Mouse (Mus musculus): Measurements from ENCODE around the gene Wdr86.
"Not testable (repeated sequence)": the region's sequence is repeated elsewhere in the genome, so short reads cannot be mapped to it uniquely, and the experiment has no call there.

The Wdr86 gene

DNA sequence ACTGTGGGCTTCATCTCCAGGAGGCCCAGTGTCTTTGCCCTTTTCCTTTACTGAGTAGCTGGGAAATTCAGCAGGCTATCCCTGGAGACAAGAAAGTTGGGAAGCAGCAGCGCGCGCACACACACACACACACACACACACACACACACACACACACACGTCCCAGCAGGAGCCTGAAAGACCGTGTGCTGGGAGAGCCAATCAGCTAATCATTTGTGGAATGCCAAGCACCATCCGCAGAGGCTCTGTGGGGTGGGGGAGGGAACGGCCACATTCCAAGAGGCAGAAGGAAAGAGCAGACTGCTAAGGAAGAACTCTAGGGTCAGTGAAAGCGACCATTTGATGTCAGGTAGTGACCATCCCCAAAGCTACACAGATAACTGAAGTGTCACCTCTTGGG lies 2.6 kb upstream of the Wdr86 start:
- DNase-seq (ENCODE audit: low read depth, low spot score): peak; percentile 80

DNA sequence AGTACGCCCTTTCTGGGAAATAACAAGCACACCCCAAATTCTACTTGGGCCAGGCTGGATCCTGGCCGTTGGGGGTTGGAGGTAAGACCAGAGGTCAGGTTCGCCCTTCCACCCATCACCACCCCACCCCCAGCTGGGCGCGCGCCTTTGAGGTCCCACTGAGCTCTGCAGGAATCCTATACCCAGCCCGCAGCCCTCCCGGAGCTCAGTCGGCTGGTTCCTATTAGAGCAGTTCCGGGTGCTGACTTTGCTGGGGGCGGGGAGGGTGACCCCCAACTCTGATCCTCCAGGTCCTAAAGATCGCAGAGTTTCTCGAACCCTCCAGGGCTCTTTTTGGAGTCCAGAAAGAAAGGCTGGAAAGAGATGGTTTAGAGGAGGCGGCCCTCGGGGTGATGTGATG lies 459 bp upstream of the Wdr86 start:
- no peak for DNase-seq (ENCODE audit: low read depth, low spot score)

DNA sequence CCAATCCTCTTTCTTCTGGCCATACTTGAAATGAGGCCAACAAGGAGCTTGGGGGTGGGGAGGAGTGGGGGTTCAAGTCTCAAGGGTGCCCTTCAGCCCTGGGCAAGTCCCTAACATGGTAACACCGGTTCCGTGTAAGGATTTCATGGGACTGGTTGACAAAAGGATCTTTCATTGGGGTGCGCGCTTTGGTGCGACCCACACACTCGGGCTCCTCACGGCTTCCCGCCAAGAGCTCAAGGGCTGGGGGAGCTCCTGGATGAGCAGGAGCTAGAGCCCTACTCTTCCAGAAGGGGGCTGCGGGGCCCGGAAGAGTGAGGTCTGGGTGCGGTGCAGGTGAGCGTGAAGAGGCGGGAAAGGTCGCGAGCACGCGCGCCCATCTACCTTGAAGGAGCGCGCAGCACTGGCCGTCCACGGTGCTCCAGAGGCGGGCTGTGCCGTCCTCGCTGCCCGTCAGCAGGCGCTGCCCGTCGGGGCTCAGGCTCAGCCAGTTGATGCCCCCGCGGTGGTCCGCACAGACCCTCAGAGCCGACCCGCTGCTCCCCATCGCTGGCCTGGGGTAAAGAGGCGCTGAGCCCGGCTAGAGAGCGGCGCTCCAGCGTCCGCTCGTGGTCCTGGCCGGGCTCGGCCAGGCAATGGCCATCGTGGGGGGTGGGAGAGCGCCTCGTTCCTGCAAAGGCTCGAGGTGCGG lies 585 bp downstream of the Wdr86 start:
- no peak for DNase-seq (ENCODE audit: low read depth, low spot score)

DNA sequence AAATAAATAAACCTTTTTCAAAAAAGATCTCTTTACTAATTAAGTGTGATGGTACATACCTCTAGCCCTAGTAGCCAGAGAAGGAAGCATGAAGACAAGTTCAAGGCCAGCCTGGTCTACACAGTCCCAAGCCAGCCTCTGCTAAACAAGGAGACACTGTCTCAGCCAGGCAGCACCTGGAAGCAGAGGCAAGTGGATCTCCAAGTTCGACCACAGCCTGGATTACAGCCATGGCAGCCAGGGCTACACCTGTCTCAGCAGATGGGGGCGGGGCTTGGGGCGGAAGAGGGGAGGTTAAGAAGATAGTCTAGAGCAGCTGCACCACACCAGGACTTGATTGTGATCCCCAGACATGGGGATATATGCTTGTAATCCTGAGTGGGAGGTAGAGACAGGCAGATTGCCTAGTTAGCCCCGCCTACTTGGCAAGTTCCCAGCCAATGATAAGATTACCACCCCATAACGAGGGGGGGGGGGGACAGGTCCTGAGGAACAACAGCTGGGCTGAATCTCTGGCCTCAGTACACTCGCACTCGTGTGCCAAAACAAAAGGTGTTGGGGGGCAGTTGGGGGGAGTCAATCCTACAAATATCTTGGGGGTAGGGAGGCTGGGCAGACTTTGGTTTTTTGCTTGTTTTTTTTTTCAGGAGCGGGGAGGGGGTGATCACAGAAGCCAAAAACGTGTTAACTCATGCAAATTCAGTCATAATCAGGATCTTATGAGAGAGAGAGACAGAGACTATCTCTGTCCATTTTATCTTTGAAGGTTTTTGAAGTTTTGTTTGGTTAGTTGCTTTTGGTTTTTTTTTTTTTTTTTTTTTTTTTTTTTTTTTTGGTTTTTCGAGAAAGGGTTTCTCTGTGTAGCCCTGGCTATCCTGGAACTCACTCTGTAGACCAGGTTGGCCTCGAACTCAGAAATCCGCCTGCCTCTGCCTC lies 3.4 kb downstream of the Wdr86 start:
- no peak for DNase-seq (ENCODE audit: low read depth, low spot score)

DNA sequence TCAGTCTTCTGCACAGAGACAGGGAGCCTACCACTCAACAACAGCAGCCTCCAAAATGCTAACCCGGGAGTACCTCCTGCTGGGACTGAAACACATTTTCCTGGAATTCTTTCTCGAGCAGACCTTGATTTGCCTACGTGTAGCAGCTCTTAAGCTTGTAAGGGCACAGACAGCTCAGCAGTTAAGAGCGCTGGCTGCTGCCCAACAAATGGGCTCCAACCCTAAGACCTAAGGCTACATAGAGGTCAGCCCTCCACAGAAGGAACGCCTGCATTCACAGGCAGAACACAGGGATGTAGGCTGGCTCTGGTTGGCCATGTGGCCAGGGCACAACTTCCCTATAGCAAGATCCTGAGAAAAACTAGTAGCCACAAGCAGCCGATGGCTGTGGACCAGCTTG lies 4.6 kb downstream of the Wdr86 start:
- DNase-seq (ENCODE audit: low read depth, low spot score): no peak

DNA sequence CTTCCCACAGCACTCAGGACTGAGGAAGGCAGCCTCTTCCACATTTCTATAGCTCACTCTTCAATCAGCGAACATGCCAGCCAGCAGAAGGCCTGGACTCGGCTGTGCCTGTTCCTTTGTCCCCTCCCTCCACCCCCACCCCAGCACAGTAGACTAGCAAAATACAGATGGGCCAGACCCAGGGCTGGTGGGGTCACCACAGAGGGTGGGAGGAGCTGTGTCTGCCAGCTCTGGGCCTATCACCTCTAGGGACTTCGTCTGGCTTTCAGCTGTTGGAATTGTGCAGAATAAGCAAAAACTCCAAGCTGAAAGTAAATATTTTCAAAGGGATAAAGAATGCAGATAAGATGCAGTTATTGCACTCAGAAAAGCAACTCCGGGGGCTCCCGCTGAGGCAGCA lies 5.7 kb downstream of the Wdr86 start:
- DNase-seq (ENCODE audit: low read depth, low spot score): no peak

DNA sequence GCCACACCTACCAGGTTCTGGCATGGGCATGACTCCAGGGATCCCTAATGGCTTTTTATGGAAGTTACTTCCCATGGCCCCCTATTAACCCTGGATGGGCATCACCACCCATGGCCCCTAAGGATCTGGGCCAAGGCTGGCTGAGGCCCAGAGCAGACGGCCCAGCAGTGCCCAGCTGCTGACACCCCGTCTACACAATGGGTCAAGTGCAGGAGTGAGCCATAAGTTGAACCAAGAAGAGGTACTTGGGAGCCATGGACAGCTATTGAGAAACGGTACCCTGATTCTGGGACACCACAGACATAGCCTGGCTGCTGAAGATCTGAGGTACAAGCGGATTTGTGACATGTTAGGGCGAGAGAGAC lies 6.3 kb downstream of the Wdr86 start:
- DNase-seq (ENCODE audit: low read depth, low spot score): no peak

DNA sequence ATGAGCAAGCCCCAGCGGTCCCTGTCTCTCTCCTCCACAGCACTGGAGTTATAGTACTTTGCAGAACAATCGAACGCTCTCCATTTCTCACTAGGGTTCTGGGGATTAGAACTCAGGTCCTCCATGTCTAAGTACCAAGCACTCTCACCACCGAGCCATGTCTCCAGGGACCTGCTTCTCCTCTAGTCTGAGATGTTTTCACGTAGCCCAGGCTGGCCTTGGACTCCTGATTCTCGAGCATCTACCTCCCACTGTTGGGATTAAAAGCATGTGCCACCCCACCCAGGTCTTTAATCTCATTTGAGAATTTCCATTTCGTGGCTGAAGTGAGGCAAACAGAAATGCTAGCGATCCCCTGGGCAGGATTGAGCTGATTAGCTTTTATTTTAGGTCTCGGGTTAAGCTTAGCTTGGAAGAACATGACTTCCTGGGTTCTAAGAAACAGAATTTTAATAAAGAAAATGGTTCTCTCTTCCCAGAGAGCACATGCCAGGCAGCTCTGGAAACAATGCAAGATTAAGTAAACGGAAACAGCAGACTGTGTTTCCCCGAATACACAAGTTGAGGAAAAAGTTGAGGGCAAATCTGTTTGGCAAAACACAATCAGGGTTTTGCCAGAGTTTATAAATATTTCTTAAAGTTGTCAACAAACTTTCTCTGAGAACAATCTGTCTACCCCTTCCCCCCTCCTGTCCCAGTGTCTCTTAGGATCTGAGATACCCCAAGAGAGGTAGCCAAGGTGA lies 6.8 kb downstream of the Wdr86 start:
- DNase-seq (ENCODE audit: low read depth, low spot score): no peak

DNA sequence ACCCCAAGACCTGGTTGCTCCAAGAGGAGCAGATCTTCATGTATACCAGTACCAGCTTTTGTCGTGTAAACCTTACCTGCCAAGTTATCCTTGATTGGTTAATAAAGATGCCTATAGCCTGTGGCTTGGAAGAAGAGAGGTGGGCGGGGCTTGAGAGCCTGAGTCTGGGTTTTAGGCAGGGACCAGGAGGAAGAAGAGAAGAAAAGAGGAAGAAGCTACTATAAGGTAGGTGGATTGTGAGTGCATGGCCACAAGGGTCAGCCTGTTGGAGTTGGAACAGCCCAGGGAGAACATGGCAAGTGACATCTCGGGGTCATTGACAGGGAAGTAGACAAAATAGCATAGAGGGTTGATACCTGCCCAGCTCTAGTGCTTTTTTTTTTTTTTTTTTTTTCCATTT lies 10.7 kb downstream of the Wdr86 start:
- no peak for DNase-seq (ENCODE audit: low read depth, low spot score)

DNA sequence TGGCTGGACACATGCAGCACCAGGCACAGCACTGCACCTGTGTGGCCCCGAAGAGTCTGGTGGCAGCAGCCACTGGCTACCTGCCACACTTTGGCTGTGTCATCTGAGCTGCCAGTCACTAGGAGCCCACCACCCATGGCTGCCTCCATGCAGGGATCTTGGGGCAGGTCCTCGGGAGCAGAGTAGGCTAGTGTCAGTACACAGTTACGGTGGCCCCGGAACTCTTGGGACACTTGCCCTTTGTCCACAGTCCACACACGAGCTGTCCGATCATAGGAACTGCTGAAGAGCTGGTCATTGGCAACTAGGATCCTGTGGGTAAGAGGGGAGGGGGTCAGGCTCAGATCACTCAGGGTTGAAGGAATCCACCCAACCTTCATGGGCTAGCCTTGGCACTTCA lies 12.5 kb downstream of the Wdr86 start:
- DNase-seq (ENCODE audit: low read depth, low spot score): no peak

DNA sequence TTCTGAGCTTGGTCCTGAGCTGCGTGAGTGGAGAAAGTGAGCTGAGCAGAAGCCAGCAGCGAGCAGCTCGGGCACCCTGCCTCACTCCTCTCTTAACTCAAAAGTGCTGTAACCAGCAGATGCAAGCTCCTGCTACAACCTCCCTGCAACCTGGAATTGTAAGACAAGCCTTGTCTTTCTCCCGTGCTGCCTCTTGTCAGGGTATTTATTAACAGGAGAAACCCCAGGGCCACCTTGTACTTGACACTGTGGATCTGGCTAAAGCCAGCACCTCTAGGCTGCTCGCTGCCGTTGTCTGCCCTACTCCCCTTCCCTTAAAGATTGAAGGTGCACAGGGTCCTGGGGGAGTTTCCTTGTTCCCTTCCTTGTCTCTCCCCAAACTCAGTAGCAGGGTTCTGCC lies 16.5 kb downstream of the Wdr86 start:
- DNase-seq (ENCODE audit: low read depth, low spot score): no peak

DNA sequence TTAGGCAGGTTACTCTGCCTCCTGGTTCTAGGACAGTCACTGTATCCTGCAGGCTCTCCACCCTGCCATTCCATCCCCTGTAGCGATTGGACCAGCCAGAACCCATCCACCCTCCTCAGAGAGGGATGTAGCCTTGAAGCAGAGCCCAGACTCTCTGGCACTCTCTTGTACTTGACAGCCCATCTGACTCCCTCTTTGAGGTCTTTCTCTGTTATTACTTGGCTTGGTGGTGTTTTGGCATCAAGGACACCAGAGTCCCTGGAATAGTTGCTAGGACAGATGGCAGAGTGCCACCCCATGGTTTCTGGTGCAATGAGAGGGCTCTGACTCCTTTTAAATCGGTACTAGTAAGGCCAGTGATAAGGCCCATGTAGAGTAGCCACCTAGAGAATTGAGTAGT lies 17.3 kb downstream of the Wdr86 start:
- no peak for DNase-seq (ENCODE audit: low read depth, low spot score)

DNA sequence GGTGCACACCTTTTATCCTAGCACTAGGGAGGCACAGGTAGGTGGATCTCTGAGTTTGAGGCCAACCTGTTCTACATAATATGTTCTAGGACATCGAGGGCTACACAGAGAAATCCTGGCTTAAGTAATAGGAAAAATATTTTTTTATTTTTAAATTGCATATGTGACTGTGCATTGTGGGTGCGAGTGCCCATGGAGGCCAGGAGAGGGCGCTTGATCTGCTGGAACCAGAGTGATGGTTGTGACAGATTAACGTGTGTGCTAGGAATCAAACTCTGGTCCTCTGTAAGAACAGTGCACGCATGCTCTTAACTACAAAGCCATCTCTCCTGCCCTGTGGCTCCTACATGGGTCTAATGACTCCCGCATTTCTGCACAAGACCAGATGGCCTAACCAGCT lies 18.9 kb downstream of the Wdr86 start:
- no peak for DNase-seq (ENCODE audit: low read depth, low spot score)

DNA sequence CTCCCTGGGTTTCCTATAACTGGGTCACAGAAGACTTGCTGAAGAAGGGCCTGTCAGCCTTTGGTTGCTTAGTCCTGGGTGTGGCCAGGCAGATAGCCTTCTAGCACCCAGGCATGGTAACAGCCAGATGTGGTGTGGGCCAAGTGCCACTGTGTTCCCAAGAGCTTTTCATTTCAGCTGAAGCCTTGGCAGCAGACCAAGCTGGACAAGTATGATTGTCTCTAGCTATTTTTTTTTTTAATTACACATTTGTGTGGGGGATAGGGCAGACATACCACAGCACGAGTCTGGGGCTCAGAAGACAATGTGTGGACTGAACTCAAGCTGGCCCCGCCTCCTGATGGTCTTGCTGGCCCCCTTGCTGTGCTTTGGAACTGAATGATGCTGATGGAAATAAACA lies 20.6 kb downstream of the Wdr86 start:
- no peak for DNase-seq (ENCODE audit: low read depth, low spot score)

DNA sequence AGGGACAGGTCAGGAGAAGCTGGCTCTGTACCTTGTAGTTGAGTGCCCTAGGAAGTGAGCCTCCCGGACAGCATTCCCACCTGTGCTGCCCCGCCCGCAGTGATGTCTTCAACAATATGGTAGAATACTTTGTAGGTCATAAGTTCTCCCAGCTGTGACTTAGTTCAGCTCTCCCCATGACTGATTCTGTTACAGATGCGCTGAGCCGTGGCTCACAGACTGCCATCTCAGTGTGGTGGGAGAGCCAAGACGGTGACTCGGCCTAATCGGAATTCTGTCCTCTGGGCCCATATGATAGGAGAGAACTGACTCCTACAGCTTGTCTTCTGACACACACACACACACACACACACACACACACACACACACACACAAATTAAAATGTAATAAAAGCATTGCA lies 25.9 kb downstream of the Wdr86 start:
- no peak for DNase-seq (ENCODE audit: low read depth, low spot score)

DNA sequence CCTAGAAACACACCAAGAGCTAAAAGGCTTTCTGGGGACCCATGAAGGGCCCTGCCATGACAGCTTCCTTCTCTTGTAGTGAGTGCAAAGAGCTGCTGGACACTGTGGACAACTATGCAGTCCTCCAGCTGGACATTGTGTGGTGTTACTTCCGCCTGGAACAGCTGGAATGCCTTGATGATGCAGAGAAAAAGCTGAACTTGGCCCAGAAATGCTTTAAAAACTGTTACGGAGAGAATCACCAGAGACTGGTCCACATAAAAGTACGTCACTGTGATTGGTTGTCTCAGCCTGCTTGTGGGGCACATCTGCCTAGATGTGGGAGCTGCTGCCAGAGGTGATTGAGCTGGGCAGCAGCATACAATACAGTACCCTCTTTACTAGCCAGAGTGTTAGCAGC lies 29.3 kb downstream of the Wdr86 start:
- no peak for DNase-seq (ENCODE audit: low read depth, low spot score)

DNA sequence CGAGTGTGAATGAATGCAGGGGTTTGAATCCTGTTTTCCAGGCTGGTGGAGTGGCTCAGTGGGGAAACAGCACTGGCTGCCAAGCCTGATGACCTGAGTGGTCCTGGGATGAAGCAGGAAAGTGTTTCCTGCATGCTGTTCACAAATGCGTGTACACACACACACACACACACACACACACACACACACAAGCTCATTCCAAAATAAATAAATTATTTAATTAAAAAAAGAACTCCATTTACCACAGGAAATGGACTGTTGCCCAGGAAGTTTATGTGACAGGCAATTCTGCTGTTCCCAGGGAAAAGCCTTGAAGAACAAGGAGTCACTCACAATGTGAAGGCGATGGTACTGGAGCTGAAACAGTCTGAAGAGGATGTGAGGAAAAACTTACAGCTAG lies 33.8 kb downstream of the Wdr86 start:
- no peak for DNase-seq (ENCODE audit: low read depth, low spot score)

DNA sequence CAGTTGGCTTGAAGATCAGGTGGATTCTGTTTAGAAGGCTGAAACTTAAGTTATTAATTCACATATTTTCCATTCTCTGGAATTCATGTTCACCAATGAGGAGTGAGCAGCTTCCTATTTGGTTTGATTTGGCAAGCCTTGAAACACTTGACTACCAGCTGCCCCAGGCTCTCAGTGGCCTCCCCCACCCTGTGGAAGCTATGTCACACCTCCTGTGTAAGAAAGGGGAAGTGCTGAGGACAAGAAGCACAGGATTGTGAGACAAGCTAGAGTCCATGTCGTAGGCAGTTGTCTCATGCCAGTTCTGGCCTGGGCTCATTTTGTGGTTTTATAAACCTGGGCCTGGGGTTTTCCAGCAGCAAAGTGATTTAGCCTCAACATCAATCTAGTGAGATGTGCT lies 42.8 kb downstream of the Wdr86 start:
- no peak for DNase-seq (ENCODE audit: low read depth, low spot score)

DNA sequence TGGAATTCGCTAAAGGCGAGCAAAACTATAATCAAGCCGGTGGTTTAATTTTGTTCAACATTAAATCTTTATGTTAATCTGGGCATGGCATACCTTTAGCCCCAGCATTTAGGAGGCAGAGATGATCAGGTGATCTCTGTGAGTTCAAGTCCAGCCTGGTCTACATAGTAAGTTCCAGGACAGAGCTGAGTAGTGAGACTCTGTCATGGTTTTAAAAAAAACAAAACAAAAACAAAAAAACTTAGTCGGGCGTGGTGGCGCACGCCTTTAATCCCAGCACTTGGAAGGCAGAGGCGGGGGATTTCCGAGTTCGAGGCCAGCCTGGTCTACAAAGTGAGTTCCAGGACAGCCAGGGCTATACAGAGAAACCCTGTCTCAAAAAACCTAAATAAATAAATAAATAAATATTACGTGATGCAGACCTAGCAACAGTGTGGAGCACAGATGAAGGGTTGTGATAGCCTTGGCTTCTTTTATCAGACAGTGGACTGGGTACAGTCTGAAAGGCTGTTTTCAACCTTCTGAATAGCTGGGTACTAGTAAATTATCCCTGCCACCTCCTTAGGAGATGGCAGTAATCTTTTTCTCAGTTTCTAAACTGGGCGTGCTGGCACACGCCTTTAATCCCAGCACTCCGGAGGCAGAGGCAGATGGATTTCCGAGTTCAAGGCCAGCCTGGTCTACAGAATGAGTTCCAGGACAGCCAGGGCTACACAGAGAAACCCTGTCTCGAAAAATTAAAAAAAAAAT lies 43.7 kb downstream of the Wdr86 start:
- DNase-seq (ENCODE audit: low read depth, low spot score): not testable (repeated sequence)

DNA sequence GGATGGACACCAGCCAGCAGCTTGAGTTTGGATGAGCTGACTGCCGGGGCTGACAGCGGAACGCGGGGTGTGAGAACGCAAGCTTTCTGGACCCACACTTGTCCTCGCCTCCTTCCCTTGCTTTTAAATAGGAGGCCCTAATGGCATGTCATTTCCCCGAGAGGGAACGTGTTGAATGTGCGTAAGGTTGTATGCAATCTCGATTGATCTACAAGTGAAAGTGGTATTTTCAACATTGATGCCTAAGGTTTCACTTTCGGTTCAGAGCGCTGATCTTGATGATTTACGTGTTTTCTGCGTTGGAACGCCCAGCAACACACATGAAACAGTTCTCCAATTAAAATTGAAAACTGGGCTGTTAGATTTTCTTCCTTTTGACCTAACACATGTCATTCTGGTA lies 44.4 kb downstream of the Wdr86 start:
- DNase-seq (ENCODE audit: low read depth, low spot score): peak; percentile 36

DNA sequence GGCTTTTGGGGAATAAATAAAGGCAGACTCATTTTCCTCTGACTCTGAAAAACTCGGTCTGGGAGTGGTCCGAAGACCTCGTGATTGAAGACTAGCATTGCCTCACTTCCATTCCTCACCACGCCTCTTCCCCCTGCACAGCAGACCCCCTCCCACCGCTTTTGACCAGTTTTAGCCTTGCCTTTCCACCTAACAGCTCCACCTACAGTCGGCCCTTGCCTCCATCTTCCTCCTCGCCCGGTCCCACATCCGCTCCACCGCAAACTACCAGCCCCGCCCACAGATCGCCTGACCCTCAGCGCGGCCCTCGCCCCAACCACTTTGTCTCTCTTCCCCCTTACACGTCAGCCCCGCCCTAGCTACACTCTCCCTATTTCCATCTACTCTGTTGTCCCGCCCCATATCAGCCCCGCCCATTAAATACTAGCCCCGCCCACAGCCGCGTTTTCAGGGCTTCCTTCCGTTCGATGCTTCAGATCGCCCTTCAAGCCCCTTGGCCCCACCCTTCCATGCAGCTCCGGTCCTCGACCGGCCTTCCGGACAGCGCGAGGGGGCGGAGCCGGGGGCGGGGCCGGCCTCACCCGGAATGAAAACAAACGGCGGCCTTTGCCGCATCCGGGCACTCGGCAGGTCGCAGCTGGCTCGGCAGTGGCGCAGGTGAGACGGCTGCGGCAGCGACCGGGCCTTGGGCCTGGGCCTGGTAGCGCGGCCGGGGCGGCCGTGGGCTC lies 45.0 kb downstream of the Wdr86 start, which contains the start of gene Nub1:
Gene Nub1, plus strand, starts transcription at position 167 of the 728 bp plus-strand sequence.
- DNase-seq (ENCODE audit: low read depth, low spot score): peak; percentile 99
